Mouse (Mus musculus) kidney, adult 9 months (tissue): ENCODE measurements around the gene Gcn1l1.
A peak's percentile ranks its signal among the peaks of the same experiment; 100 is the strongest.

Experiments used
- DNase-seq: peaks from one replicate; pipeline ENCODE4 v3.0.0; 2022

Gcn1l1 gene

GRCm38 (mm10) chr5:115662658-115663057 is 97.6 kb downstream of the Gcn1l1 start:
- no peak for DNase-seq

GRCm38 (mm10) chr5:115666366-115667065 is 101.5 kb downstream of the Gcn1l1 start:
- DNase-seq = peak; percentile 40

GRCm38 (mm10) chr5:115667210-115667609 is 102.2 kb downstream of the Gcn1l1 start:
- peak; percentile 81 for DNase-seq

- DNase-seq = no peak
These were observed 102.8 kb downstream of the Gcn1l1 start for GRCm38 (mm10) chr5:115667894-115668293.

- DNase-seq = no peak
These were observed 103.9 kb downstream of the Gcn1l1 start for GRCm38 (mm10) chr5:115668986-115669385.

- no peak for DNase-seq
These were observed 104.9 kb downstream of the Gcn1l1 start for GRCm38 (mm10) chr5:115669974-115670373.

- DNase-seq = no peak
These were observed 105.4 kb downstream of the Gcn1l1 start for GRCm38 (mm10) chr5:115670406-115670805.

GRCm38 (mm10) chr5:115671846-115672245 is 106.8 kb downstream of the Gcn1l1 start:
- no peak for DNase-seq
